9 mouse cellular contexts compared by ENCODE assay signal in genomic region chr14:14893932-14894652, GRCm38 (mm10).
DNase-seq lines count a peak whose midpoint lies in the region; ATAC-seq lines count a peak whose summit lies in the region.
"Had no signal": no experiment of that assay in that cellular context is flagged by ENCODE, and none has a peak within 500 bp of the region (broad histone marks: within the 10 kb centered on the region; RNA-seq: fewer than 3 reads in every experiment).

No protein-coding gene starts in this region.

- no peak overlapping the region for H3K9ac ChIP-seq in midbrain, embryonic 12.5 days (replicated peaks)
- no peak overlapping the region for H3K9ac ChIP-seq in forebrain, embryonic 13.5 days
- H3K9ac ChIP-seq in limb, embryonic 12.5 days (replicated peaks), result no peak overlapping the region

- peak; percentile 40 for DNase-seq in adrenal gland, postnatal 14 days
- DNase-seq in adrenal gland, adult 8-10 months, result no peak
- no peak for DNase-seq in midbrain, embryonic 10.5 days (ENCODE audit: low spot score)
- no peak for DNase-seq in MN1 (ENCODE audit: low spot score)
- DNase-seq in natural killer cell, adult 2 months (ENCODE audit: low spot score in 2 of 2), result no peak

- H3K27me3 ChIP-seq in midbrain, embryonic 12.5 days, result no peaks in the 10 kb centered on the region
- H3K27me3 ChIP-seq in midbrain, embryonic 10.5 days (ENCODE audit: low read depth, poor library complexity, severe bottlenecking), result no peaks in the 10 kb centered on the region
- no peaks in the 10 kb centered on the region for H3K27me3 ChIP-seq in forebrain, embryonic 13.5 days
- H3K27me3 ChIP-seq in limb, embryonic 12.5 days, result no peaks in the 10 kb centered on the region

- H3K9me3 ChIP-seq in midbrain, embryonic 12.5 days, result no peaks in the 10 kb centered on the region
- no peaks in the 10 kb centered on the region for H3K9me3 ChIP-seq in midbrain, embryonic 10.5 days (replicated peaks)
- no peaks in the 10 kb centered on the region for H3K9me3 ChIP-seq in forebrain, embryonic 13.5 days (replicated peaks)
- H3K9me3 ChIP-seq in limb, embryonic 12.5 days, result no peaks in the 10 kb centered on the region

- H3K27ac ChIP-seq in midbrain, embryonic 12.5 days (replicated peaks), result no peak overlapping the region
- no peak overlapping the region for H3K27ac ChIP-seq in midbrain, embryonic 10.5 days (replicated peaks)
- H3K27ac ChIP-seq in forebrain, embryonic 13.5 days, result no peak overlapping the region
- no peak overlapping the region for H3K27ac ChIP-seq in limb, embryonic 12.5 days
- H3K27ac ChIP-seq: macrophage had no signal

- no peak overlapping the region for H3K4me3 ChIP-seq in midbrain, embryonic 12.5 days
- H3K4me3 ChIP-seq in midbrain, embryonic 10.5 days, result no peak overlapping the region
- no peak overlapping the region for H3K4me3 ChIP-seq in forebrain, embryonic 13.5 days
- H3K4me3 ChIP-seq in limb, embryonic 12.5 days (replicated peaks), result no peak overlapping the region

- ATAC-seq in midbrain, embryonic 12.5 days (ENCODE audit: low FRiP score, low read depth), result peak; percentile 60; the same call in 1 of the 2 replicates
- peak; percentile 75 for ATAC-seq in forebrain, embryonic 13.5 days
- peak; percentile 63; the same call in 1 of the 2 replicates for ATAC-seq in limb, embryonic 12.5 days (ENCODE audit: insufficient number of reproducible peaks, insufficient read depth, low FRiP score, low TSS enrichment, low read depth)

- no peaks in the 10 kb centered on the region for H3K36me3 ChIP-seq in midbrain, embryonic 12.5 days
- no peaks in the 10 kb centered on the region for H3K36me3 ChIP-seq in midbrain, embryonic 10.5 days
- H3K36me3 ChIP-seq in forebrain, embryonic 13.5 days (ENCODE audit: poor library complexity, severe bottlenecking), result no peaks in the 10 kb centered on the region
- no peaks in the 10 kb centered on the region for H3K36me3 ChIP-seq in limb, embryonic 12.5 days

- H3K4me2 ChIP-seq in midbrain, embryonic 12.5 days (replicated peaks), result no peak overlapping the region
- no peak overlapping the region for H3K4me2 ChIP-seq in forebrain, embryonic 13.5 days
- no peak overlapping the region for H3K4me2 ChIP-seq in limb, embryonic 12.5 days

- H3K4me1 ChIP-seq in midbrain, embryonic 12.5 days, result peaks cover 6% of the 10 kb centered on the region; the same call in 1 of the 2 replicates
- no peaks in the 10 kb centered on the region for H3K4me1 ChIP-seq in midbrain, embryonic 10.5 days
- peaks cover 9% of the 10 kb centered on the region for H3K4me1 ChIP-seq in forebrain, embryonic 13.5 days
- H3K4me1 ChIP-seq in limb, embryonic 12.5 days (replicated peaks), result peaks cover 5% of the 10 kb centered on the region

- WGBS in midbrain, embryonic 12.5 days, result 36% methylated on average over 4 of the region's 4 CpGs
- WGBS in midbrain, embryonic 10.5 days, result 42% methylated on average over 4 of the region's 4 CpGs
- WGBS in forebrain, embryonic 13.5 days, result 23% methylated on average over 2 of the region's 4 CpGs
- WGBS in limb, embryonic 12.5 days, result 10% methylated on average over 4 of the region's 4 CpGs
